17 mouse cellular contexts compared by ENCODE assay signal in the genomic region with DNA sequence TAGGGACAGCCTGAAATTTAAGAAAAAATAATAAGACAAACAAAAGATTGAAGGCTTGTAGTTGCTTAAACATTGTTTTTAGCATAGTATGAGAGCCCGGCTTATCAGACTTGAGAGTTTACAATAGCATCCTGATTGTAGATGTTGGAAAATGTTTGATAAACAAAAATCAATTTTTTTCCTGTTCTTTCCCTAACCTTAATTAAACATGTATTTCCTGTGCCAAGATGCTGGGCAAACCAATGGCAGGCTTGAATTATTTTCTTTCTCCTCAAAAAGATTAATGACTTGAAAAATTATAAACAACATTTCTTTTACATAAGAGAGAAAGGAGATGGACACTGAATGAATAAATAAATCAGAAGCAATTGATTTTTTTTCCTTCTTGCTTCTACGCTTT.
"Had no signal": no experiment of that assay in that cellular context is flagged by ENCODE, and none has a peak within 500 bp of the region (broad histone marks: within the 10 kb centered on the region; RNA-seq: fewer than 3 reads in every experiment).

No protein-coding gene starts in this region.

- DNase-seq: liver, embryonic 13.5 days; lung, adult 18-20 months; lung, postnatal 14 days; right cerebral cortex, adult 18-20 months; right cerebral cortex, postnatal 25 days; right cerebral cortex, postnatal 4 days; spleen, adult 18-20 months; thymus, adult 2 months; thymus, postnatal 25 days; thymus, postnatal 4 days had no signal

- H3K4me3 ChIP-seq: liver, embryonic 13.5 days; liver, embryonic 15.5 days; midbrain, embryonic 10.5 days; midbrain, embryonic 12.5 days; myocyte; neural tube, embryonic 13.5 days; neural tube, embryonic 15.5 days had no signal

- H3K9ac ChIP-seq: liver, embryonic 13.5 days; liver, embryonic 15.5 days; midbrain, embryonic 12.5 days; neural tube, embryonic 13.5 days; neural tube, embryonic 15.5 days had no signal

- H3K9me3 ChIP-seq: liver, embryonic 13.5 days; liver, embryonic 15.5 days; midbrain, embryonic 10.5 days; midbrain, embryonic 12.5 days; neural tube, embryonic 13.5 days; neural tube, embryonic 15.5 days had no signal

- H3K36me3 ChIP-seq: liver, embryonic 13.5 days; liver, embryonic 15.5 days; midbrain, embryonic 10.5 days; midbrain, embryonic 12.5 days; neural tube, embryonic 13.5 days; neural tube, embryonic 15.5 days had no signal

- H3K27me3 ChIP-seq: liver, embryonic 13.5 days; liver, embryonic 15.5 days; midbrain, embryonic 12.5 days; neural tube, embryonic 13.5 days; neural tube, embryonic 15.5 days had no signal

- H3K4me2 ChIP-seq: liver, embryonic 11.5 days; liver, embryonic 13.5 days; liver, embryonic 15.5 days; midbrain, embryonic 12.5 days; neural tube, embryonic 13.5 days; neural tube, embryonic 15.5 days had no signal

- H3K27ac ChIP-seq: liver, embryonic 13.5 days; liver, embryonic 15.5 days; midbrain, embryonic 10.5 days; midbrain, embryonic 12.5 days had no signal

- H3K4me1 ChIP-seq: liver, embryonic 15.5 days had no signal
